Mouse (Mus musculus) v-Abl transformed pro-B cells (cell line): ENCODE results near the gene Tcf25.
"Not testable (repeated sequence)": the region's sequence is repeated elsewhere in the genome, so short reads cannot be mapped to it uniquely, and the experiment has no call there.

Source experiments
- in situ Hi-C, 2 experiments: fragments of 400-800 bp; cut with MboI; formaldehyde crosslinking; loops; one replicate each; pipeline ENCODE4 v1.15.1; 2025; ENCODE audit not compliant: unreplicated experiment in 2 of 2

The Tcf25 gene

DNA sequence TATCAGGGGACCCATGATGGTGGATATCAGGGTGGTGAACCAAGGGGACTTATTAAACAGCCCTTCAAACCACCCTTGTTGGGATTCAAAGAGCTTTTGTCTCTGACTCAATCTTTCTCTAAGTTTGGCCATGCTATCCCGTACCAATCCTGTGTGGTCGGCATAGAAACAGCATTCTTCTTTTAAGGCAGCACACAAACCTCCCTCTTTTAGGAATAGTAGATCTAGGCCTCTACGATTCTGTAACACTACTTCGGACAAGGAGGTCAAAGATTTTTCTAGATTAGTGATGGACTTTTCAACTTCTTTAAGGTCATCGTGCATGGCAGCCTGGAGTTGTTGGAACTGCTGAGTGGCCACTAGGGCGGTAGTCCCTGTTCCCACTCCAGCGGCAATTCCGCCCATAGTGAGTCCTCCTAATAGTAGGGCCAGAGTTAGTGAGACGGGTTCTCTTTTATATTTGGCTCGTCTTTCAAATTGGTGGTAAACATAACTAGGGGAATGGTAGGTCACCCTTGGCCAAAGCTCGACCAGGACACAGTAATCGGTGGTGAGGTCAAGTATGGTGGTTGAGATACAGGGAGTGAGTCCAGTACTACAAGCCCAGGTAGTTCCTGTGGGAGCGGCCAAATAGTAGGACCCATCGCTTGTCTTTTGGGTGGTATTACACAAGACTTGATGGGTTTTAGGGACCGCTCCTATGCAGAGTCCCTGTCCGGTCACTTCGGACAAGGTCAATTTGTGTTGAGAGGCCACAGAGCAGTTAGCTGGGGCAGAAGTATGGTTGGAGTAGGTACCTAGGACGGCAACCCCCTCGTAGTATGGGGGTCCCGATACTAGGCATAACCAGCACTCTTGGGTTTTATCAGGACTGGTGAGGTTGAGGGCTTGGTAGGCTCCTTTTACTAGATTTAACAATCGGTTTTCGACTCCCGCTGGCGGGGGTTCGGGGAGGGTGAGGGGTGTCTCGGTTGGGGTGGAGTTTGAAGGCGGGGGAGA lies 53.3 kb downstream of the Tcf25 start:
- in situ Hi-C loops = loop anchor here in 1 of 2 experiments (10.0 kb wide), 1 partner anchor 62 kb away; no protein-coding TSS in a partner anchor

DNA sequence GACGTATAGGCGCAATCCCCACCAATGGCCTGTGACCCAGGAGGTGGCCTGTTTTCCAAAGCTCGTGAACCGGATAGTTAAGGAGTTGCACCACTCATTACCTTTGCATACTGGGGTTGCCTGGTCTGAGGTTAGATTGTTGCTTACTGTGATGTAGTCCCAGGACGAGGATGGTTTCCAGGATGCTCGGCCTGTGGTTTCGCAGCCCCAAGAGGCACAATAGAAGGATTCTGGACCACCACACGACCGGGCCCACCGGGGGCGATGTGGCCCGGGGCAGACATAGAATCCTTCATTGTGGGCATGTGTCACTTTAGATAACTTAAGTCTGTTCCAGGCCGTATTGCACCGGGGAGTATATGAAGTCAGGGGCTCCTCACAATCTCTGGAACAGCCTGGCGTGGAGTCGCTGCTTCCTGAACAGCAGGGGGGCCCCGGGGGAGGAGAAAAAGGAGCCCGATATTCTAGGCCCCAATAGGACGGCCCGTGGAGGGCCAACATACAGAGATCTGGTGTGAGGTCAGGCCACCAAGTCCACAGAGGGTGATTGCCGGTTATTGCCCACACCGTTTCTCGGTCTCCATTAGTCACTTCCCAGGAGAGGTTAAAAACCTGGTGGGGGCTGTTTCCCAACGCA lies 54.2 kb downstream of the Tcf25 start:
- in situ Hi-C loops = loop anchor here in 1 of 2 experiments (10.0 kb wide), 1 partner anchor 63 kb away; no protein-coding TSS in a partner anchor

GRCm38 (mm10) chr8:123428343-123428893 lies 54.9 kb downstream of the Tcf25 start:
- in situ Hi-C loops = loop anchor here in 1 of 2 experiments (10.0 kb wide), 1 partner anchor 64 kb away; no protein-coding TSS in a partner anchor

DNA sequence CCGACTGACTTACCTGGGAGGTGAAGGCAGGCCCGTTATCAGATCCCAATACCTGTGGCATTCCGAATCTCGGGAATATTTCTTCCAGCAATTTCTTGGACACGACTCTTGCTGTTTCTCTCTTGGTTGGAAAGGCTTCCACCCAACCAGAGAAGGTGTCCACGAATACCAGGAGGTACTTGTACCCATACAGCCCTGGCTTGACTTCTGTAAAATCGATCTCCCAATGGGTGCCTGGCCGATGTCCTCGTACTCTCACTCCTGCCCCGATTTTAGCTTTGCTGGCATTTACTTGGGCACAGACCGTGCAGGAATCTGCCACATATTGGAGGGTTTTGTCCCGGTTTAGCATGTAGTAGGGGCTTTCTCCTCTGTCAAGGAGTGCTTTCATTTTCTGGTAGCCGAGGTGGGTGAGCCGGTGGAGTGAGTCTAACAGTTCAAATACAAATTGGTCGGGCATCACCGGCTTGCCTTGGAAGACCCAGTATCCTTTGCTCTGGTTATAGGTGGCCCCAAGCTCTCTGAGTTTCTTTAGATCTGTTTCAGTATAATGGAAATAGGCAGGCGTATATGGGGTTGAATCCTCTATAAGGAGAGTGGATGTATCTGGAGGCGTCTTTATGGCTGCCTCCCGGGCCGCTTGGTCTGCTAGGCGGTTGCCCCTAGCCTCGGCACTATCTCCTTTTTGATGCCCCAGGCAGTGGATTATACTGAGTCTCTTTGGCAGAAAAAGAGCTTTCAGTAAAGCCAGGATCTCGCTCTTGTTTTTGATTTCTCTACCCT lies 55.6 kb downstream of the Tcf25 start:
- in situ Hi-C loops = loop anchor here in 1 of 2 experiments (10.0 kb wide), 1 partner anchor 64 kb away; no protein-coding TSS in a partner anchor

DNA sequence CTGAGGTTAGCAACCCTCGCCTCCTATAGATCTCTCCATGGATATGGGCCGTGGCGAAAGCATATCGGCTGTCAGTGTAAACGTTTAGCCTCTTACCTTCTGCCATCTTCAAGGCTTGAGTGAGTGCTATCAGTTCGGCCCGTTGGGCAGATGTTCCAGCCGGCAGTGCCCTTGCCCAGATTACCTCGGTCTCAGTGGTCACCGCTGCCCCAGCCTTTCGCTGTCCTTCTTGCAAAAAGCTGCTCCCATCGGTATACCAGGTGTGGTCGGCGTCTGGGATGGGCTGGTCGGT lies 56.1 kb downstream of the Tcf25 start:
- in situ Hi-C loops = loop anchor here in 1 of 2 experiments (10.0 kb wide), 1 partner anchor 65 kb away; no protein-coding TSS in a partner anchor

DNA sequence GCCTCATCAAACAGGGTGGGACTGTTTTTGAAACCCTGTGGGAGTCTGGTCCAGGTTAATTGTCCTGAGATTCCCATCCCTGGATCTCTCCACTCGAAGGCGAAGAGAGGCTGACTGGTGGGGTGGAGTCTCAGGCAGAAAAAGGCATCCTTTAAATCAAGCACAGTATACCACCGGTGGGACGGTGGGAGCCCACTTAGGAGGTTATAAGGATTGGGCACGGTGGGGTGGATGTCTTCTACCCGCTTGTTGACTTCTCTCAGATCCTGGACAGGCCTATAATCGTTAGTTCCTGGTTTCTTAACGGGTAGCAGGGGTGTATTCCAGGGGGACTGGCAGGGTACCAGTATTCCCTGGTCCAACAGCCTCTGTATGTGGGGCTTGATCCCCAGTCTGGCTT lies 57.4 kb downstream of the Tcf25 start:
- in situ Hi-C loops = not testable (repeated sequence)

DNA sequence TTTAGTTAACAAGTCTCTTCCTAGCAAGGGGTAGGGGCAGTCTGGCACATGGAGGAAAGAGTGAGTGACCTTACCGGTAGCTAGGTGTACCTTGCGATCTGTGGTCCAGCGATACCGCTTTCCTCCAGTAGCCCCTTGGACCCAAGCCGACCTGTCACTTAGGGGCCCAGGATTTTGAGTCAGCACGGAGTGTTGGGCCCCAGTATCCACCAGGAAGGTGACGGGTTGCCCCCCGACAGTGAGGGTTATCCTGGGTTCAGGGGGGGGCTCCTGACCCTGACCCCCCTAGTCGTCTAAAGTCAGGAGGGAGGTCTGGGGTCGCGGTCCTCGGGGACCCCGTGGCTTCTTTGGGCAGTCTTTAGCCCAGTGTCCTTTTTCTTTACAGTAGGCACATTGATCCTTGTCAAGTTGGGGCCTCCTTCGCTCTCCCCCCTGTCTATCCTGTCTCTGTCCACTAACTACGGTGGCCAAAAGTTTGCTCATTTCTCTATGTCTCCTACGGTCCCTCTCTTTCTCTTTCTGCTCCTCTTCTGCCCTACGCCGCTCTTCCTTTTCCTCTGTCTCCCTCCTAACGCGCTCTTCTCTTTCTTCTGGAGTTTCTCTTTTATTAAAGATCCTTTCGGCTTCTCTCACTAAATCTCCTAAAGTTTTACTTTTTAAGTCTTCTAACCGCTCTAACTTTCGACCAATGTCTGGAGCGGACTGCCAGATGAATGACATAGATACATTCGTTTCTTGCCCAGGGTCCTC lies 58.2 kb downstream of the Tcf25 start:
- in situ Hi-C loops = no loop called here

DNA sequence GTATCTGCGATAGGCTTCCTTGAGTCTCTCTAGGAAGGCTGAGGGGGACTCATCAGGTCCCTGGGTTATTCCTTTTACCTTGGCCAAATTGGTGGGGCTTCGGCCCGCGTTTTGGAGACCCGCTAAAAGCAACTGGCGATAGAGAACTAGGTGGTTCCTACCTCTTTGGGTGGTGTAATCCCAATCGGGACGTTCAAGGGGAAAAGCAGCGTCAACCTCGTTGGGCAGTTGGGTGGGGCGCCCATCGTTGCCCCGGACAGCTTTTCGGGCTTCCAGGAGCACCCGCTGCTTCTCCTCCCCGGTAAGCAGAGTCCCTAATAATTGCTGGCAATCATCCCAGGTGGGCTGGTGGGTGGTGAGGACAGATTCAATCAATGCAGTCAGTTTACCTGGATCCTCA lies 58.8 kb downstream of the Tcf25 start:
- in situ Hi-C loops = no loop called here

GRCm38 (mm10) chr8:123433241-123433974 lies 59.9 kb downstream of the Tcf25 start:
- in situ Hi-C loops = not testable (repeated sequence)

- in situ Hi-C loops = loop anchor here (5.0 kb wide), 1 partner anchor 119 kb away; no protein-coding TSS in a partner anchor
Measured at GRCm38 (mm10) chr8:123441788-123442187, 68.2 kb downstream of the Tcf25 start.

GRCm38 (mm10) chr8:123442351-123442750 lies 68.8 kb downstream of the Tcf25 start:
- in situ Hi-C loops = loop anchor here (5.0 kb wide), 1 partner anchor 120 kb away; no protein-coding TSS in a partner anchor

DNA sequence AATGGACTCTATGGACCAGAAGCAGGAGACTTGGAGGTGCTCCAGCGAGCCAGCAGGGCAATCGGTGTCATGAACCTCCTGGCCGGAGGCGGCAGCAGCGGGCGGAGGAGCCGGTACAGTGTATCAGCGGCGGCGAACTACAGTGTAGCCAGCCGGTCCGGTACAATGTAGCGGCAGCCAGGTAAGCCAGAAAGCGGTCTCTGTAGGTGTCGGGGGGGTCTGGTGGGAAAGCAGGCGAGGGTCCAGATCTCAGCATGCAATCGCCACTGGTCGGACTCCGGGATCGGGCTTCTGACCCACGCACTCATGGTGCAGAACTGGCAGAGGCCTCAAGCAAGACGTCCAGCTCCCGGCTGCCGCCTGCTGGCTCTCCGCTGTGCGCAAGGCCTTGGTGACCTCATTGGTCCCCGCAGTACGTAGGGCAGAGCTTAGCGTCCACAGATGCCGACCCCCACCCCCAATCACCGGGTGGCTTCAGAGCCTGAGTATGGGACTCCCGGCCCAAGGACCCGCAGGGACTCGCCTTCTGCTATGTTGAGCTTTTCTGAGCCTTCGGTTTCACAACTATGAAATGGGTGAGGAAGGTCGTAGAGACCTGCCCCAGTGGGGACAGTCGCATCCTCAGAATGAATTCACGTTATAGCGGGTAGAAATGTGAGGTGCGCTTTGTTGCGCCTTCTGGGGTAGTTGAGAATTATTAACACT lies 69.5 kb downstream of the Tcf25 start:
- in situ Hi-C loops = loop anchor here (5.0 kb wide), 1 partner anchor 121 kb away; no protein-coding TSS in a partner anchor

GRCm38 (mm10) chr8:123443576-123443921 lies 70.0 kb downstream of the Tcf25 start:
- in situ Hi-C loops = loop anchor here (5.0 kb wide), 1 partner anchor 121 kb away; no protein-coding TSS in a partner anchor

GRCm38 (mm10) chr8:123444131-123444530 lies 70.6 kb downstream of the Tcf25 start:
- in situ Hi-C loops = loop anchor here (5.0 kb wide), 1 partner anchor 122 kb away; no protein-coding TSS in a partner anchor

DNA sequence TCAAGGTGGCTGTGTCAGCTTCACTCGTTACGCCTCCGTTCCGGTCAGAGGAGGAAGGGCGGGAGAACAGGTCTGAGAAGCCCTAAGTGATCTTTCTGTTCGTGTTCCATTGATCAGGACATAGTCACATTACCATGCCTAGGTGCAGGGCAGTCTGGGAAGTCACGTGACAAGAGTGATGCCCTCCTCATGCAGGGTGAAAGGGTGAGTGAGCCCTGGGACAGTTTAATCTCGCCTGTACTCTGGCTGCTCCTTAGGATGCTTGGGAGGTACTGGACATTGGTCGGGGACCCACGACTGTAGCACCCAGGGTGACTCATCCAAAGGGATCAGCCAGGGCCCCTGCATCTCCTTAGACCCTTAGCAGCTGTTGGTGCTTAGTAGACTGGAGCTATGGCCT lies 72.4 kb downstream of the Tcf25 start:
- in situ Hi-C loops = no loop called here

DNA sequence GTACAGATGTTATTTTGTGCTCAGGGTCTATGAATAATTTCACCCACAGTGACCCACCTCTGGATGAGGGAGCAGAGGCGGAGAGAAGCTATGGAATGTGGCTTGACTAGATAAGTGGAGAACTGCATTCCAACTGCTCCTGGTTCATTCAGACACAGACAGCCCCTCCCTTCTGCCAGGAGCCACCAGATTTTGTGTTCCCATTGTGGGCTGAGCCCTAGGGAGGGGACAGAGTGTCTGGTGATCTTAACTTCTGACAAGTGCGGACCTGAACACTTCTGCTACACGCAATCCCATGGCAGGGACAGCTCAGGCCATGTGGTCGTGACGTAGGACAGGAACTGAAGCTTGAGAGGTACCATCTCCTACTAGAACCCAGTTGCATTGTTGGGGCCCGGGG lies 73.2 kb downstream of the Tcf25 start:
- in situ Hi-C loops = no loop called here

DNA sequence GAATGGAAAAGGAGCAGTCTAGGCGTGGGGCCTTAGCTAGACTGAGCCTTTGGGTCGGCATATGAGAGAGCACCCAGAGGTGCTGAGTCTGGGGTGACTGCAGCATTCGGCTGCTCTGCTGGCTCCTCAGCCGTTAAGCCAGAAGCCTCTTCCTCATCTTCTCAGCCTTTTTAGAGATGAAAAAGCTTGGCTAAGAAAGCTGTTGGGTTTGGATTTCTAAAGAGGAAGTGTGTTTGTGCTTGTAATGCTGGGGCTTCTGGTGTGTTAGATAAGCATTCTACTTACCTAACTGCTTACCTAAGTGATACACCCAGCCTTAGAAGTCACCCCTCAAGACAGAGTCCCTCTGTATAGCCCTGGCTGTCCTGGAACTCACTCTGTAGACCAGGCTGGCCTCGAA lies 77.2 kb downstream of the Tcf25 start:
- in situ Hi-C loops = no loop called here

- in situ Hi-C loops = not testable (repeated sequence)
Measured at GRCm38 (mm10) chr8:123451747-123452146, 78.2 kb downstream of the Tcf25 start.
